Mouse (Mus musculus) kidney, adult 2 months (tissue): ENCODE data around the gene Sdhaf1.

ENCODE experiments used
- CTCF ChIP-seq: fragments of 200-500 bp; conservative IDR thresholded peaks from 2 replicates; pipeline ENCODE4 v1.5.1; 2011; ENCODE audit warnings: low read depth, mild to moderate bottlenecking, control low read depth, low read length, moderate library complexity, mixed read lengths; ENCODE audit not compliant: insufficient read depth, insufficient read length
- POLR2A ChIP-seq: fragments of 200-500 bp; IDR thresholded peaks from one replicate; pipeline ENCODE4 v1.6.1; 2011; ENCODE audit warnings: low read depth, low read length, control low read depth

DNA sequence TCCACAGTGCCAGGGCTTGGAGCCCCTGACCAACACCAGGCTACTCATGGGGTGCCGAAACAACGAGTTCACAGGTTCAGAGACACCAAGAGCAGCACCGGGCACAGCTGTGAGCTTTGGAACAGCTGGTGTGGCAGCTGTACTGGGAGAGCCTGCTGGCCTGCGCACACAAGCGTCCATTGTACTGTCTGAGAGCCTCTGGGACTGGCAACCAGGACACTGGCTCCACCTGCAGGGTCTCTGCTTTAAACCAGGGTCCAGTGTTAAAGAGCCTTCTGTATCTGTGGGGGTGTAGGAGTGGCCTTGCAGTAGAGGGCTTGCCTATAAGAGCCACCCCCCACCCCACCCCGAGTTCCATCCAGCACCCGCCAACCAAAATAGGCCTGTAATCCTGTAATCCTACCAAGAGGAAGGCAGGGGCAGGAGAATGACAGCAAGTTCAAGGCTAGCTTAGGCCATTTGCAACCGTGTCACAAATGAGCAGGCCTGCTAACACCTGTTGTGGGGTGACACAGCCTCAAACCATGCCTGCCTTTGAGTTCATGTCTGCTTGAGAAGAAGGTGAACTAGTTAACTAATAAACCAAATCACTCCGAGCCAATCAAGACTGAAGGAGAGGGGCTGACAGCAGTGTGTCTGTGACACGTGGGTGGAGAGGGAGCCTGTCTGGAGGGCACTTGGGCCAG lies 33.8 kb downstream of the Sdhaf1 start:
- TF ChIP-seq CTCF: no peak
- no peak for TF ChIP-seq POLR2A
